Comparison of ENCODE assay signal across 8 mouse cellular contexts in the genomic region with DNA sequence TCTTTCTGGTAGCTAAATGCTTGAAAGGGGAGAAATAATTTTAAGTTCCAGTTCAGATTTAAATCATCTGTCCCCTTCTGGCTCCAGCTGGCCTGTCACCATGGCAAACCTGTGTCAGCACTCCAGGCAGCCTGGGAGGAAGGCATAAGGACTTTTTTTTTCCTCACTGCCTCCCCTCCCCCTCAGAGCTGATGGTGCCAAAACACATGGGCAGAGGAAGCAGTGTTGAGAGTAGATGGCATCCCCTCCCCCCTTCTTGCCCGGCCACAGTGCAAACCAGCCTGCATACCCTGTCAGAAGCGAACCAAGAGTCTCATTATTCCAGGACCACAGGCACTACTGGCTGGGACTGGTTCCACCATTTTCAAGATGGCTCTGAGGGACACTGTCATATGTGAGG.
A peak's percentile ranks its signal among the peaks of the same experiment; 100 is the strongest.
DNase-seq lines count a peak whose midpoint lies in the region; ATAC-seq lines count a peak whose summit lies in the region.

No protein-coding gene starts in this region.

- H3K4me3 ChIP-seq in kidney, embryonic 16.5 days (ENCODE audit: low read length) = no peak overlapping the region

- no peaks in the 10 kb centered on the region for H3K9me3 ChIP-seq in kidney, embryonic 16.5 days (ENCODE audit: low read length)

- peak; percentile 48 to 71 for DNase-seq in cerebellum, postnatal 14 days
- DNase-seq in cerebellum, adult 11-12 months = no peak
- DNase-seq in brain, embryonic 18.5 days (ENCODE audit: low read depth, low spot score) = peak; percentile 47
- peak; percentile 32 for DNase-seq in lung, postnatal 36 days
- DNase-seq in adrenal gland, adult 18-20 months (ENCODE audit: low spot score in 2 of 2) = no peak
- DNase-seq in cerebellum, adult 8-10 months = no peak

- no peak overlapping the region for H3K27ac ChIP-seq in kidney, embryonic 16.5 days (ENCODE audit: low read length)

- ATAC-seq in kidney, embryonic 16.5 days (ENCODE audit: low FRiP score, low TSS enrichment) = 0 out of 2 replicates have a peak, but pooled peaks have one; percentile 39
- no peak for ATAC-seq in CD4-positive, CD25-positive, alpha-beta regulatory T cell, adult 4 months

- no peaks in the 10 kb centered on the region for H3K27me3 ChIP-seq in kidney, embryonic 16.5 days (ENCODE audit: insufficient read depth, low read length)

- H3K36me3 ChIP-seq in kidney, embryonic 16.5 days (ENCODE audit: insufficient read depth, low read length) = no peaks in the 10 kb centered on the region

- 43% methylated on average over 2 of the region's 2 CpGs for WGBS in kidney, embryonic 16.5 days

- H3K4me2 ChIP-seq in kidney, embryonic 16.5 days (replicated peaks; ENCODE audit: low read depth, low read length) = no peak overlapping the region

- H3K4me1 ChIP-seq in kidney, embryonic 16.5 days (ENCODE audit: insufficient read depth, low read length) = peaks cover 12% of the 10 kb centered on the region; the same call in 1 of the 2 replicates

- no peak overlapping the region for H3K9ac ChIP-seq in kidney, embryonic 16.5 days (replicated peaks; ENCODE audit: low read length)

Comparison
In these comparisons a context has a peak if more than half of its experiments do, and no peak if none do; other contexts are left out.
1. DNase-seq: peak in cerebellum, postnatal 14 days (2 of 2), brain, embryonic 18.5 days (single experiment) and lung, postnatal 36 days (single experiment); none in cerebellum, adult 11-12 months (single experiment), adrenal gland, adult 18-20 months (0 of 2) and cerebellum, adult 8-10 months (single experiment).